Mouse (Mus musculus) cerebellum, adult 2 months (tissue): ENCODE measurements around the gene Fn3k. TPM values are rescaled to one million over a fixed set of nuclear protein-coding genes. Genes with fewer than 3 reads are reported as not detected.

ENCODE experiments used
- DNase-seq, 2 experiments: peaks; one replicate each; pipeline ENCODE4 v3.0.0; 2021
- H3K27ac ChIP-seq: fragments of 200-500 bp; 2 replicates; pipeline ENCODE4 v1.5.1; 2012; ENCODE audit warnings: low read length, control low read depth, inconsistent platforms; ENCODE audit not compliant: insufficient read depth
- H3K27me3 ChIP-seq: fragments of 200-500 bp; 2 replicates; pipeline ENCODE4 v1.6.1; 2012; ENCODE audit warnings: inconsistent platforms, mild to moderate bottlenecking, low read length, moderate library complexity; ENCODE audit not compliant: control insufficient read depth, insufficient read depth
- H3K4me1 ChIP-seq: fragments of 200-500 bp; 2 replicates; pipeline ENCODE4 v1.6.1; 2011; ENCODE audit warnings: low read length; ENCODE audit not compliant: control insufficient read depth, insufficient read depth
- H3K4me3 ChIP-seq: fragments of 200-500 bp; replicated peaks from 2 replicates; pipeline ENCODE3; 2011; ENCODE audit warnings: mild to moderate bottlenecking, low read depth, low read length, control low read depth; ENCODE audit not compliant: insufficient read depth
- CTCF ChIP-seq: fragments of 200-500 bp; IDR thresholded peaks from 2 replicates; pipeline ENCODE4 v1.5.1; 2011; ENCODE audit warnings: low read depth, mild to moderate bottlenecking, control low read depth, low read length, moderate library complexity, borderline replicate concordance; ENCODE audit not compliant: insufficient read depth
- POLR2A ChIP-seq: fragments of 200-500 bp; IDR thresholded peaks from 2 replicates; pipeline ENCODE4 v1.6.1; 2011; ENCODE audit warnings: low read length, control low read depth, borderline replicate concordance; ENCODE audit not compliant: insufficient read depth
- WGBS: fragments of 180-500 bp; shearing (Covaris S2); methylation state at CpG from one replicate; pipeline ENCODE4 v1.1.7; 2018; 5-methylcytosine and 5-hydroxymethylcytosine counted together
- polyA plus RNA-seq: library from polyadenylated mRNA; depleted of rRNA; stranded (reverse); fragments of >200 nt; gene quantifications from 2 replicates; pipeline ENCODE4 v1.2.3, GENCODE M21; 2012; rRNA removed

The Fn3k gene
- 57.6 and 59.5 TPM in 2 replicates for polyA plus RNA-seq

- DNase-seq, result peak; percentile 97 to 98
- Histone ChIP-seq H3K27me3 (no peaks in the 10 kb centered on the region), H3K4me1 (peaks cover 10% of the 10 kb centered on the region), H3K4me3 (peak within 1 kb of the TSS; percentile 95), H3K27ac (peak within 1 kb of the TSS; percentile 83)
- WGBS, result 3% methylated on average over 30 of the region's 30 CpGs
- peak; percentile 94 for TF ChIP-seq POLR2A
- no peak for TF ChIP-seq CTCF
These were observed at the start of gene Fn3k for GRCm38 (mm10) chr11:121434156-121435155. Gene Fn3k (plus strand): TSS chr11:121434913.

GRCm38 (mm10) chr11:121387750-121388553 is 46.8 kb upstream of the Fn3k start, which contains the start of gene Rab40b:
Gene Rab40b (minus strand): TSS chr11:121388251.
- H3K4me1 ChIP-seq, result peaks cover 6% of the 10 kb centered on the region; the same call in 1 of the 2 replicates
- peak within 1 kb of the TSS; percentile 61 for H3K4me3 ChIP-seq
- WGBS, result under 1% methylated on average over 61 of the region's 61 CpGs
- DNase-seq, result peak; percentile 77 to 89
- no peak within 1 kb of the TSS for H3K27ac ChIP-seq
- H3K27me3 ChIP-seq, result no peaks in the 10 kb centered on the region
- no peak for TF ChIP-seq POLR2A
- TF ChIP-seq CTCF, result no peak

GRCm38 (mm10) chr11:121388554-121388945 is 46.2 kb upstream of the Fn3k start:
- no peak for DNase-seq
- TF ChIP-seq POLR2A, result no peak
- 2% methylated on average over 6 of the region's 6 CpGs for WGBS
- H3K27ac ChIP-seq, result no peak overlapping the region
- no peaks in the 10 kb centered on the region for H3K27me3 ChIP-seq
- H3K4me3 ChIP-seq, result peak overlapping the region; percentile 61
- peaks cover 6% of the 10 kb centered on the region; the same call in 1 of the 2 replicates for H3K4me1 ChIP-seq

GRCm38 (mm10) chr11:121390793-121391192 is 43.9 kb upstream of the Fn3k start:
- no peak for DNase-seq
- Histone ChIP-seq H3K4me3 (no peak overlapping the region), H3K4me1 (peaks cover 6% of the 10 kb centered on the region; the same call in 1 of the 2 replicates), H3K27me3 (no peaks in the 10 kb centered on the region), H3K27ac (no peak overlapping the region)
- WGBS, result 57% methylated on average over 3 of the region's 3 CpGs
- TF ChIP-seq POLR2A (no peak), CTCF (no peak)

- 84% methylated on average over 3 of the region's 3 CpGs for WGBS
- H3K27ac ChIP-seq, result no peak overlapping the region
- TF ChIP-seq CTCF, result no peak
- TF ChIP-seq POLR2A, result no peak
- H3K4me1 ChIP-seq, result no peaks in the 10 kb centered on the region
- H3K4me3 ChIP-seq, result no peak overlapping the region
- DNase-seq, result no peak
- no peaks in the 10 kb centered on the region for H3K27me3 ChIP-seq
These were observed 42.3 kb upstream of the Fn3k start for GRCm38 (mm10) chr11:121392405-121392804.

- WGBS, result 69% methylated on average over 3 of the region's 3 CpGs
- Histone ChIP-seq H3K27me3 (no peaks in the 10 kb centered on the region), H3K4me1 (no peaks in the 10 kb centered on the region), H3K4me3 (no peak overlapping the region), H3K27ac (no peak overlapping the region)
- TF ChIP-seq POLR2A (no peak), CTCF (no peak)
- DNase-seq, result no peak
These were observed 27.2 kb upstream of the Fn3k start for GRCm38 (mm10) chr11:121407366-121408155.

- H3K27ac ChIP-seq, result no peak overlapping the region
- no peaks in the 10 kb centered on the region for H3K27me3 ChIP-seq
- H3K4me1 ChIP-seq, result no peaks in the 10 kb centered on the region
- no peak overlapping the region for H3K4me3 ChIP-seq
- no peak for TF ChIP-seq POLR2A
- TF ChIP-seq CTCF, result no peak
- DNase-seq, result no peak
- 88% methylated on average over 5 of the region's 5 CpGs for WGBS
These were observed 20.0 kb upstream of the Fn3k start for GRCm38 (mm10) chr11:121414762-121415161.
